Mouse (Mus musculus) embryonic facial prominence, embryonic 10.5 days (tissue): ENCODE measurements around the gene Sumo1. TPM values are rescaled to one million over a fixed set of nuclear protein-coding genes. Genes with fewer than 3 reads are reported as not detected.

Experiments
- polyA plus RNA-seq: library from polyadenylated mRNA; unstranded; fragments of >200 nt; fragmentation: Nextera tagmentation; extraction: Ambion mirVana; gene quantifications from 2 replicates; pipeline ENCODE4 v1.2.1, GENCODE M21; 2016

The Sumo1 gene
- polyA plus RNA-seq, 1 experiment from 2014 or later, result 564 TPM

Other genes with a start within 250 kb of the Sumo1 start
- gene Fzd7, start 188.4 kb downstream of the Sumo1 start, polyA plus RNA-seq, result 12.7 and 14.4 TPM in 2 replicates
- gene Gm973, start 154.6 kb downstream of the Sumo1 start, polyA plus RNA-seq, result 1.2 and 3.6 TPM in 2 replicates
- gene Nop58, start 14.1 kb upstream of the Sumo1 start, polyA plus RNA-seq, result 317 and 319 TPM in 2 replicates
- gene Bmpr2, start 92.6 kb upstream of the Sumo1 start, polyA plus RNA-seq, result 6.4 and 7.1 TPM in 2 replicates
- gene Fam117b, start 242.2 kb upstream of the Sumo1 start, polyA plus RNA-seq, result 11.2 and 11.5 TPM in 2 replicates